Mouse (Mus musculus) A20 (cell line): ENCODE measurements around the gene H2-Q4.
"Not testable (repeated sequence)": the region's sequence is repeated elsewhere in the genome, so short reads cannot be mapped to it uniquely, and the experiment has no call there.

Experiments used
- DNase-seq: peaks from one replicate; pipeline ENCODE4 v3.0.0-alpha.2; 2011; ENCODE audit warnings: low read depth, low spot score

H2-Q4 gene

DNA sequence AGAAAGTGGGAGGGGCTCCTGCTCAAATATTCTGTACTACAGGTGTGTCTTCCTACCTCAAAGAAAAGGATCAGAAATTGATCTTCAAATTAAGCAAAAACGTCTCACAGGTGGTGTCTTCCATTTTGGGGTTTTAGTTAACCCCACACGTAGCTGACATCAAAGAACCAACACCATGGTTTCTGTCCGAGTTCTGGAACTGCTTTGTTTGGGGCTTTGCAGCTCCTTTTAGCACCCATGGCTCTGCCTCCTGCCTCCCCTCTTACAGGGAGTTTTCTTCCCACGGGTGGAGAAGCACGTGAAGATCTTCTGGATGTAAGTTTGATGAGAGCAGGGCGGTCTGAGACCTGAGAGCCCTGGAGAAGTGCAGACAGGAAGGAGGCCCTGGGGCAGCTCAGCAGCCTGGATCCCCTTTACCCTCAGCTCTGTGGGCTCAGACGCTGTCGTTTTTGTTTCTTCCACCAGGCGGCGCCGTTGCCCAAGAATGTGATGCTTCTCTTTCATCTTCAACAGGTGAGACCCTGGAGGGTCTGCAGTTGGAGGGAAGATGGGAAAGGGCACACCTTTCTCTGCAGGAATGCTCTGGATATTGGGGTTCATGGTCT lies 40.9 kb downstream of the H2-Q4 start:
- DNase-seq: peak; percentile 65

- DNase-seq: not testable (repeated sequence)
These were observed 41.9 kb downstream of the H2-Q4 start for GRCm38 (mm10) chr17:35421331-35421730.

GRCm38 (mm10) chr17:35422360-35422759 lies 42.9 kb downstream of the H2-Q4 start:
- DNase-seq: not testable (repeated sequence)

GRCm38 (mm10) chr17:35423131-35423810 lies 43.9 kb downstream of the H2-Q4 start:
- not testable (repeated sequence) for DNase-seq

DNA sequence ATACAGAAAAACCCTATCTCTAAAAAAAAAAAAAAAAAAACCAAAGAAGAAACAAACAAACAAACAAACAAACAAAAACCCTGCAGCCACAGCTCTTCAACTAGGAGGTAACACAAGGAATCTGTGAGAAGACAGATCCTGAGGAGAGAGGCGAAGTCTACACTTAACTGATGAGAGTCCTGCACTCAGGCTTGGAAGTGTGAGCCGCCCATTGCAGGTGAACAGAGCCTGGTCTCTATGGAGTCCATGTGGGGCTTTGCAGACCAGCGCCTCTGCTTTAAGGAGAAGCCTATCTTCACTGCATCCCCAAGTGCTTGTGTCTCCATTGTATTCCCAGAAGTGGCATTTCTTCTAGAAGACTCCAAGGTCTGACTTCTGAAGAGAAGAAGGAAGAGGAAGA lies 44.7 kb downstream of the H2-Q4 start:
- not testable (repeated sequence) for DNase-seq

- peak; percentile 87 for DNase-seq
These were observed 45.4 kb downstream of the H2-Q4 start, which contains the start of gene H2-Q6 for GRCm38 (mm10) chr17:35424624-35425416. Gene H2-Q6, plus strand, starts transcription at chr17:35424850.

DNA sequence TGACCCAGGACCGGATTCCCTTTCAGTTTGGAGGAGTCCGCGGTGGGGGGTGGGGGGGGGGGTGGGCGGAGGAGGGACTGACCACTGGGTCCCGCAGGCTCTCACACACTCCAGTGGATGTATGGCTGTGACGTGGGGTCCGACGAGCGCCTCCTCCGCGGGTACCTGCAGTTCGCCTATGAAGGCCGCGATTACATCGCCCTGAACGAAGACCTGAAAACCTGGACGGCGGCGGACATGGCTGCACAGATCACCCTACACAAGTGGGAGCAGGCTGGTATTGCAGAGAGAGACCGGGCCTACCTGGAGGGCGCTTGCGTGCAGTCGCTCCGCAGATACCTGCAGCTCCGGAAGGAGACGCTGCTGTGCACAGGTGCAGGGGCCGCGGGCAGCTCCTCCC lies 46.1 kb downstream of the H2-Q4 start:
- peak; percentile 34 for DNase-seq

DNA sequence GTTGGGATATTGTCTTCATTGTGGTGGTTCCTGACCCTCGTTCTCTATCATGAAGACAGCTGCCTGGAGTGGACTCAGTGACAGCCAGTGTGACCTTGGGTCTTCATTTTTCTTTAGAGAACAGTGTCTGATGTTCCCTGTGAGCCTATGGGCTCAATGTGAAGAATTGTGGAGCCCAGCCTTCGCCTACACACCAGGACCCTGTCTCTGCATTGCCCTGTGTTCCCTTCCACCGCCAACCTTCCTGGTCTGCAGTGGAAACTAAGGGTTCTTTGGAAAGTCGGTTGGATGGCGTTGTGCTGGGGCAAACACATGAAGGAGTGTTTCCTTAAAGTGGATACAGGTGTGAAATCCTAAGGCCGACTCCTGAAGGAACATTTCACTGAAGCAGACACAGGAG lies 49.5 kb downstream of the H2-Q4 start:
- not testable (repeated sequence) for DNase-seq

- DNase-seq: not testable (repeated sequence)
These were observed 51.3 kb downstream of the H2-Q4 start for GRCm38 (mm10) chr17:35430671-35431070.

DNA sequence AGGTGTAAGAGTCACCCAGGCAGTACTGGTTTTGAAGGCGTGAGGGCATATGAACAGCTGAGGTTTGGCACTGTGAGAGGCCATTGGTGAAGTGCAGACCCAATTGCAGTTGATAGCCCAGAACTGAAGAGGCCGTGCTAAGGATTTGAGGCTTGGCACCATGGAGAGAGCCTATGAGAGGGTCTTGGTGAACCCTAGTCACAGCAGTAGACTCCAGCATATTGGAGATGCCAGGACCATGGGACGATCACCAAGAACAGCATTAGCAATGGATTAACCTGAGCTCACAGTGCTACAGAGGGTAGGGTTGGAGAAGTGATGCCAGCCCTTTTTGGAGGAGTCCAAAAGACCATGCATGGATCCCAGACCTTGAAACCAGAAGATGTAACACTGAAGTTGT lies 52.8 kb downstream of the H2-Q4 start:
- DNase-seq: not testable (repeated sequence)

GRCm38 (mm10) chr17:35434836-35435235 lies 55.4 kb downstream of the H2-Q4 start:
- not testable (repeated sequence) for DNase-seq
